Mouse (Mus musculus): ENCODE results near the gene Atic. TPM values are rescaled to one million over a fixed set of nuclear protein-coding genes. Genes with fewer than 3 reads are reported as not detected.

Gene Atic
- polyA plus RNA-seq, 1 experiment from 2014 or later: 42.9 TPM

- DNase-seq (ENCODE audit: low spot score, missing footprints) (no peak), ATAC-seq (ENCODE audit: low FRiP score) (no peak)
- H3K27ac ChIP-seq (ENCODE audit: low read depth, low read length): no peak overlapping the region
- 96% methylated on average over 37 of the region's 37 CpGs for WGBS
- H3K36me3 ChIP-seq (ENCODE audit: control insufficient read depth, insufficient read depth, low read length): peaks cover 34% of the 10 kb centered on the region
- H3K4me2 ChIP-seq: no peak overlapping the region
- no peak overlapping the region for H3K9ac ChIP-seq (ENCODE audit: low read length)
- H3K9me3 ChIP-seq (ENCODE audit: control insufficient read depth, low read length): no peaks in the 10 kb centered on the region
- H3K27me3 ChIP-seq (ENCODE audit: control insufficient read depth, insufficient read depth, low read length): peaks cover 10% of the 10 kb centered on the region
- H3K4me3 ChIP-seq (ENCODE audit: low read depth, low read length): no peak overlapping the region
- no peaks in the 10 kb centered on the region; the same call in 1 of the 2 replicates for H3K4me1 ChIP-seq (ENCODE audit: control insufficient read depth, insufficient read depth, low read length)
These were observed 52.3 kb downstream of the Atic start for GRCm38 (mm10) chr1:71609057-71609775.

GRCm38 (mm10) chr1:71609916-71610315 lies 53.0 kb downstream of the Atic start:
- no peak overlapping the region for H3K4me3 ChIP-seq (ENCODE audit: low read depth, low read length)
- H3K27ac ChIP-seq (ENCODE audit: low read depth, low read length): no peak overlapping the region
- H3K4me1 ChIP-seq (ENCODE audit: control insufficient read depth, insufficient read depth, low read length): no peaks in the 10 kb centered on the region; the same call in 1 of the 2 replicates
- H3K9me3 ChIP-seq (ENCODE audit: control insufficient read depth, low read length): no peaks in the 10 kb centered on the region
- H3K4me2 ChIP-seq: no peak overlapping the region
- ATAC-seq (ENCODE audit: low FRiP score): no peak
- WGBS: 91% methylated on average over 5 of the region's 5 CpGs
- no peak overlapping the region for H3K9ac ChIP-seq (ENCODE audit: low read length)
- peaks cover 29% of the 10 kb centered on the region for H3K36me3 ChIP-seq (ENCODE audit: control insufficient read depth, insufficient read depth, low read length)
- H3K27me3 ChIP-seq (ENCODE audit: control insufficient read depth, insufficient read depth, low read length): peaks cover 10% of the 10 kb centered on the region
- no peak for DNase-seq (ENCODE audit: low spot score, missing footprints)

- Histone ChIP-seq H3K4me2 (no peak overlapping the region), H3K9ac (ENCODE audit: low read length) (no peak overlapping the region), H3K4me1 (ENCODE audit: control insufficient read depth, insufficient read depth, low read length) (no peaks in the 10 kb centered on the region; the same call in 1 of the 2 replicates), H3K4me3 (ENCODE audit: low read depth, low read length) (no peak overlapping the region), H3K9me3 (ENCODE audit: control insufficient read depth, low read length) (no peaks in the 10 kb centered on the region), H3K36me3 (ENCODE audit: control insufficient read depth, insufficient read depth, low read length) (peaks cover 16% of the 10 kb centered on the region), H3K27me3 (ENCODE audit: control insufficient read depth, insufficient read depth, low read length) (peaks cover 17% of the 10 kb centered on the region), H3K27ac (ENCODE audit: low read depth, low read length) (no peak overlapping the region)
- no peak for DNase-seq (ENCODE audit: low spot score, missing footprints)
- WGBS: 95% methylated on average over 21 of the region's 21 CpGs
- ATAC-seq (ENCODE audit: low FRiP score): no peak
These were observed 55.3 kb downstream of the Atic start for GRCm38 (mm10) chr1:71612256-71612655.

- Histone ChIP-seq H3K9ac (ENCODE audit: low read length) (no peak overlapping the region), H3K4me1 (ENCODE audit: control insufficient read depth, insufficient read depth, low read length) (no peaks in the 10 kb centered on the region; the same call in 1 of the 2 replicates), H3K36me3 (ENCODE audit: control insufficient read depth, insufficient read depth, low read length) (peaks cover 17% of the 10 kb centered on the region), H3K27me3 (ENCODE audit: control insufficient read depth, insufficient read depth, low read length) (peaks cover 28% of the 10 kb centered on the region), H3K9me3 (ENCODE audit: control insufficient read depth, low read length) (no peaks in the 10 kb centered on the region), H3K4me3 (ENCODE audit: low read depth, low read length) (no peak overlapping the region), H3K4me2 (no peak overlapping the region), H3K27ac (ENCODE audit: low read depth, low read length) (no peak overlapping the region)
- ATAC-seq (ENCODE audit: low FRiP score) (peak; percentile 94), DNase-seq (ENCODE audit: low spot score, missing footprints) (peak; percentile 90)
- 25% methylated on average over 8 of the region's 8 CpGs for WGBS
These were observed 57.7 kb downstream of the Atic start for GRCm38 (mm10) chr1:71614545-71615246.

- Histone ChIP-seq H3K4me3 (ENCODE audit: low read depth, low read length) (no peak overlapping the region), H3K27ac (ENCODE audit: low read depth, low read length) (no peak overlapping the region), H3K36me3 (ENCODE audit: control insufficient read depth, insufficient read depth, low read length) (peaks cover 13% of the 10 kb centered on the region; the same call in 1 of the 2 replicates), H3K4me1 (ENCODE audit: control insufficient read depth, insufficient read depth, low read length) (no peaks in the 10 kb centered on the region), H3K9me3 (ENCODE audit: control insufficient read depth, low read length) (no peaks in the 10 kb centered on the region), H3K9ac (ENCODE audit: low read length) (no peak overlapping the region), H3K27me3 (ENCODE audit: control insufficient read depth, insufficient read depth, low read length) (peaks cover 21% of the 10 kb centered on the region; the same call in 1 of the 2 replicates), H3K4me2 (no peak overlapping the region)
- DNase-seq (ENCODE audit: low spot score, missing footprints) (no peak), ATAC-seq (ENCODE audit: low FRiP score) (no peak)
- WGBS: 95% methylated on average over 2 of the region's 2 CpGs
These were observed 64.6 kb downstream of the Atic start for GRCm38 (mm10) chr1:71621526-71621925.

- H3K9ac ChIP-seq (ENCODE audit: low read length): no peak overlapping the region
- peaks cover 20% of the 10 kb centered on the region for H3K36me3 ChIP-seq (ENCODE audit: control insufficient read depth, insufficient read depth, low read length)
- no peaks in the 10 kb centered on the region for H3K9me3 ChIP-seq (ENCODE audit: control insufficient read depth, low read length)
- H3K4me2 ChIP-seq: no peak overlapping the region
- peaks cover 10% of the 10 kb centered on the region; the same call in 1 of the 2 replicates for H3K27me3 ChIP-seq (ENCODE audit: control insufficient read depth, insufficient read depth, low read length)
- no peaks in the 10 kb centered on the region for H3K4me1 ChIP-seq (ENCODE audit: control insufficient read depth, insufficient read depth, low read length)
- H3K4me3 ChIP-seq (ENCODE audit: low read depth, low read length): no peak overlapping the region
- no peak for ATAC-seq (ENCODE audit: low FRiP score)
- no peak overlapping the region for H3K27ac ChIP-seq (ENCODE audit: low read depth, low read length)
- DNase-seq (ENCODE audit: low spot score, missing footprints): no peak
- WGBS: 95% methylated on average over 6 of the region's 6 CpGs
These were observed 66.7 kb downstream of the Atic start for GRCm38 (mm10) chr1:71623625-71624024.

Other genes starting within 250 kb of the Atic start
- gene Abca12, start 142.2 kb upstream of the Atic start, polyA plus RNA-seq (2014; fragmentation: Nextera tagmentation; extraction: Ambion mirVana): not detected in 2 replicates
- gene Fn1, start 96.0 kb downstream of the Atic start, polyA plus RNA-seq (2014; fragmentation: Nextera tagmentation; extraction: Ambion mirVana): 62.0 and 64.7 TPM in 2 replicates

Measured in midbrain, embryonic 11.5 days (tissue).